Mouse (Mus musculus) hindbrain, embryonic 12.5 days (tissue): ENCODE results near the gene Plekha7. TPM values are rescaled to one million over a fixed set of nuclear protein-coding genes. Genes with fewer than 3 reads are reported as not detected.

ENCODE experiments used
- ATAC-seq: fragments of 200-750 bp; cut with Nextera tagmentation; 2 replicates; pipeline ENCODE4 v1.8.0; 2017; ENCODE audit warnings: moderate TSS enrichment; ENCODE audit not compliant: low FRiP score
- H3K27ac ChIP-seq: fragments of 300-500 bp; sonication (generic); 2 replicates; pipeline ENCODE4 v1.5.1; 2016; ENCODE audit warnings: mild to moderate bottlenecking
- H3K27me3 ChIP-seq: fragments of 300-500 bp; sonication (generic); 2 replicates; pipeline ENCODE4 v1.6.1; 2016; ENCODE audit warnings: mild to moderate bottlenecking
- H3K36me3 ChIP-seq: fragments of 300-500 bp; sonication (generic); 2 replicates; pipeline ENCODE4 v1.6.1; 2016; ENCODE audit warnings: mild to moderate bottlenecking
- H3K4me1 ChIP-seq: fragments of 300-500 bp; sonication (generic); 2 replicates; pipeline ENCODE4 v1.6.1; 2016
- H3K4me2 ChIP-seq: fragments of 300-500 bp; sonication (generic); replicated peaks from 2 replicates; pipeline ENCODE4 v1.6.1; 2016; ENCODE audit warnings: mild to moderate bottlenecking
- H3K4me3 ChIP-seq: fragments of 300-500 bp; sonication (generic); 2 replicates; pipeline ENCODE4 v1.5.1; 2016; ENCODE audit warnings: mild to moderate bottlenecking
- H3K9ac ChIP-seq: fragments of 300-500 bp; sonication (generic); 2 replicates; pipeline ENCODE4 v1.6.1; 2016; ENCODE audit warnings: mild to moderate bottlenecking, moderate library complexity
- H3K9me3 ChIP-seq: fragments of 300-500 bp; sonication (generic); replicated peaks from 2 replicates; pipeline ENCODE4 v1.6.1; 2016; ENCODE audit warnings: mild to moderate bottlenecking
- WGBS: fragments of 180-500 bp; shearing (Covaris S2); methylation state at CpG from one replicate; pipeline ENCODE4 v1.1.7; 2016; 5-methylcytosine and 5-hydroxymethylcytosine counted together
- polyA plus RNA-seq: library from polyadenylated mRNA; unstranded; fragments of >200 nt; fragmentation: Nextera tagmentation; extraction: Ambion mirVana; gene quantifications from 2 replicates; pipeline ENCODE4 v1.2.1, GENCODE M21; 2016

The Plekha7 gene
- polyA plus RNA-seq, 1 experiment from 2014 or later: 12.5 TPM

- H3K36me3 ChIP-seq: no peaks in the 10 kb centered on the region
- no peak overlapping the region for H3K27ac ChIP-seq
- H3K27me3 ChIP-seq: no peaks in the 10 kb centered on the region
- no peak for ATAC-seq
- no peak overlapping the region for H3K4me2 ChIP-seq
- no peaks in the 10 kb centered on the region for H3K9me3 ChIP-seq
- H3K9ac ChIP-seq: no peak overlapping the region
- 95% methylated on average over 8 of the region's 8 CpGs for WGBS
- peaks cover 5% of the 10 kb centered on the region; the same call in 1 of the 2 replicates for H3K4me1 ChIP-seq
- H3K4me3 ChIP-seq: no peak overlapping the region
Measured at GRCm38 (mm10) chr7:116128286-116128685, 179.9 kb downstream of the Plekha7 start.

GRCm38 (mm10) chr7:116127052-116127451, 181.1 kb downstream of the Plekha7 start:
- WGBS: 74% methylated on average over 2 of the region's 2 CpGs
- H3K36me3 ChIP-seq: no peaks in the 10 kb centered on the region

GRCm38 (mm10) chr7:116125671-116126070, 182.5 kb downstream of the Plekha7 start:
- H3K4me1 ChIP-seq: peaks cover 17% of the 10 kb centered on the region
- no peak for ATAC-seq
- H3K9ac ChIP-seq: no peak overlapping the region
- no peaks in the 10 kb centered on the region for H3K27me3 ChIP-seq
- WGBS: 87% methylated on average over 7 of the region's 7 CpGs
- no peaks in the 10 kb centered on the region for H3K36me3 ChIP-seq
- H3K9me3 ChIP-seq: no peaks in the 10 kb centered on the region
- H3K27ac ChIP-seq: no peak overlapping the region
- H3K4me2 ChIP-seq: no peak overlapping the region
- H3K4me3 ChIP-seq: no peak overlapping the region

More at GRCm38 (mm10) chr7:116127052-116127451, 181.1 kb downstream of the Plekha7 start:
- no peak overlapping the region for H3K4me3 ChIP-seq
- H3K9ac ChIP-seq: 0 out of 2 replicates have a peak overlapping the region, but pooled peaks have one; percentile 6
- no peak overlapping the region for H3K4me2 ChIP-seq
- no peaks in the 10 kb centered on the region for H3K9me3 ChIP-seq
- H3K4me1 ChIP-seq: peaks cover 14% of the 10 kb centered on the region
- no peaks in the 10 kb centered on the region for H3K27me3 ChIP-seq
- ATAC-seq: no peak
- no peak overlapping the region for H3K27ac ChIP-seq

GRCm38 (mm10) chr7:116124057-116124456, 184.1 kb downstream of the Plekha7 start:
- Histone ChIP-seq H3K4me2 (no peak overlapping the region), H3K9me3 (0 out of 2 replicates have a peak, but pooled peaks cover 4% of the 10 kb centered on the region), H3K36me3 (no peaks in the 10 kb centered on the region), H3K4me1 (peaks cover 21% of the 10 kb centered on the region), H3K9ac (no peak overlapping the region), H3K27me3 (no peaks in the 10 kb centered on the region), H3K27ac (no peak overlapping the region), H3K4me3 (no peak overlapping the region)
- ATAC-seq: no peak
- 83% methylated on average over 12 of the region's 12 CpGs for WGBS

- 85% methylated on average over 2 of the region's 2 CpGs for WGBS
- no peaks in the 10 kb centered on the region for H3K27me3 ChIP-seq
- no peak for ATAC-seq
- no peak overlapping the region for H3K9ac ChIP-seq
- H3K27ac ChIP-seq: no peak overlapping the region
- no peaks in the 10 kb centered on the region for H3K36me3 ChIP-seq
- no peak overlapping the region for H3K4me3 ChIP-seq
- H3K9me3 ChIP-seq: 0 out of 2 replicates have a peak, but pooled peaks cover 4% of the 10 kb centered on the region
- H3K4me1 ChIP-seq: peaks cover 21% of the 10 kb centered on the region
- H3K4me2 ChIP-seq: no peak overlapping the region
Measured at GRCm38 (mm10) chr7:116123597-116123985, 184.6 kb downstream of the Plekha7 start.

GRCm38 (mm10) chr7:116122981-116123596, 185.1 kb downstream of the Plekha7 start:
- Histone ChIP-seq H3K27ac (no peak overlapping the region), H3K9ac (no peak overlapping the region), H3K4me1 (peaks cover 21% of the 10 kb centered on the region), H3K9me3 (0 out of 2 replicates have a peak, but pooled peaks cover 4% of the 10 kb centered on the region), H3K4me3 (no peak overlapping the region), H3K36me3 (no peaks in the 10 kb centered on the region), H3K27me3 (no peaks in the 10 kb centered on the region), H3K4me2 (no peak overlapping the region)
- WGBS: 39% methylated on average over 13 of the region's 13 CpGs
- ATAC-seq: peak; percentile 69

GRCm38 (mm10) chr7:116121202-116121601, 187.0 kb downstream of the Plekha7 start:
- no peak for ATAC-seq
- H3K36me3 ChIP-seq: no peaks in the 10 kb centered on the region
- H3K4me1 ChIP-seq: peaks cover 21% of the 10 kb centered on the region
- no peaks in the 10 kb centered on the region for H3K27me3 ChIP-seq
- H3K9me3 ChIP-seq: 0 out of 2 replicates have a peak, but pooled peaks cover 4% of the 10 kb centered on the region
- no peak overlapping the region for H3K4me3 ChIP-seq
- no peak overlapping the region for H3K27ac ChIP-seq
- WGBS: 43% methylated on average over 11 of the region's 11 CpGs
- H3K4me2 ChIP-seq: no peak overlapping the region
- H3K9ac ChIP-seq: no peak overlapping the region

- H3K4me2 ChIP-seq: no peak overlapping the region
- ATAC-seq: no peak
- H3K4me1 ChIP-seq: peaks cover 21% of the 10 kb centered on the region
- H3K27me3 ChIP-seq: no peaks in the 10 kb centered on the region
- H3K9ac ChIP-seq: no peak overlapping the region
- no peaks in the 10 kb centered on the region for H3K36me3 ChIP-seq
- no peak overlapping the region for H3K27ac ChIP-seq
- H3K9me3 ChIP-seq: 0 out of 2 replicates have a peak, but pooled peaks cover 4% of the 10 kb centered on the region
- no peak overlapping the region for H3K4me3 ChIP-seq
- WGBS: 75% methylated on average over 4 of the region's 4 CpGs
Measured at GRCm38 (mm10) chr7:116120737-116121136, 187.4 kb downstream of the Plekha7 start.

- H3K4me3 ChIP-seq: no peak overlapping the region
- 92% methylated on average over 1 of the region's 1 CpGs for WGBS
- no peak for ATAC-seq
- no peak overlapping the region for H3K4me2 ChIP-seq
- H3K4me1 ChIP-seq: peaks cover 21% of the 10 kb centered on the region
- H3K9me3 ChIP-seq: 0 out of 2 replicates have a peak, but pooled peaks cover 4% of the 10 kb centered on the region
- no peaks in the 10 kb centered on the region for H3K36me3 ChIP-seq
- H3K27ac ChIP-seq: no peak overlapping the region
- H3K27me3 ChIP-seq: no peaks in the 10 kb centered on the region
- no peak overlapping the region for H3K9ac ChIP-seq
Measured at GRCm38 (mm10) chr7:116119306-116119857, 188.8 kb downstream of the Plekha7 start.

GRCm38 (mm10) chr7:116115991-116116390, 192.2 kb downstream of the Plekha7 start:
- 88% methylated on average over 2 of the region's 2 CpGs for WGBS
- H3K27me3 ChIP-seq: no peaks in the 10 kb centered on the region
- ATAC-seq: no peak
- no peak overlapping the region for H3K9ac ChIP-seq
- peaks cover 4% of the 10 kb centered on the region for H3K4me1 ChIP-seq
- no peak overlapping the region for H3K27ac ChIP-seq
- H3K9me3 ChIP-seq: 0 out of 2 replicates have a peak, but pooled peaks cover 4% of the 10 kb centered on the region
- no peak overlapping the region for H3K4me2 ChIP-seq
- no peak overlapping the region for H3K4me3 ChIP-seq
- H3K36me3 ChIP-seq: no peaks in the 10 kb centered on the region

GRCm38 (mm10) chr7:116115216-116115930, 192.8 kb downstream of the Plekha7 start:
- 0 out of 2 replicates have a peak, but pooled peaks cover 4% of the 10 kb centered on the region for H3K9me3 ChIP-seq
- H3K4me1 ChIP-seq: peaks cover 4% of the 10 kb centered on the region; the same call in 1 of the 2 replicates
- no peaks in the 10 kb centered on the region for H3K36me3 ChIP-seq
- whole genome bisulfite sequencing: 79% methylated on average over 12 of the region's 12 CpGs
- no peak overlapping the region for H3K4me3 ChIP-seq
- no peak overlapping the region for H3K9ac ChIP-seq
- H3K27me3 ChIP-seq: no peaks in the 10 kb centered on the region
- no peak for ATAC-seq
- no peak overlapping the region for H3K4me2 ChIP-seq
- no peak overlapping the region for H3K27ac ChIP-seq

- Histone ChIP-seq H3K9ac (no peak overlapping the region), H3K4me3 (no peak overlapping the region), H3K27me3 (no peaks in the 10 kb centered on the region), H3K27ac (no peak overlapping the region), H3K4me1 (no peaks in the 10 kb centered on the region), H3K9me3 (no peaks in the 10 kb centered on the region), H3K4me2 (no peak overlapping the region), H3K36me3 (peaks cover 3% of the 10 kb centered on the region; the same call in 1 of the 2 replicates)
- 91% methylated on average over 6 of the region's 6 CpGs for WGBS
- no peak for ATAC-seq
Measured at GRCm38 (mm10) chr7:116111546-116111945, 196.6 kb downstream of the Plekha7 start.
